Mouse (Mus musculus): ENCODE data around the gene Hoxd4.

Hoxd4 gene

GRCm38 (mm10) chr2:74692808-74693431 is 18.8 kb upstream of the Hoxd4 start:
- no peak for DNase-seq (ENCODE audit: low spot score in 2 of 2)

- no peak for DNase-seq (ENCODE audit: low spot score in 2 of 2)
Observed at GRCm38 (mm10) chr2:74693432-74693827, 18.3 kb upstream of the Hoxd4 start.

- DNase-seq (ENCODE audit: low spot score in 2 of 2): no peak
Observed at GRCm38 (mm10) chr2:74694066-74694465, 17.7 kb upstream of the Hoxd4 start.

- no peak for DNase-seq (ENCODE audit: low spot score in 2 of 2)
Observed at GRCm38 (mm10) chr2:74695383-74695782, 16.3 kb upstream of the Hoxd4 start.

GRCm38 (mm10) chr2:74695813-74696430 is 15.8 kb upstream of the Hoxd4 start:
- no peak for DNase-seq (ENCODE audit: low spot score in 2 of 2)

GRCm38 (mm10) chr2:74696442-74697335 is 15.0 kb upstream of the Hoxd4 start:
- no peak for DNase-seq (ENCODE audit: low spot score in 2 of 2)

- peak in 1 of 2 experiments; percentile 61 for DNase-seq (ENCODE audit: low spot score in 2 of 2)
Observed at GRCm38 (mm10) chr2:74697567-74698121, 14.1 kb upstream of the Hoxd4 start, which contains the start of gene Hoxd9. TSS of gene Hoxd9 (plus strand) at chr2:74697727.

- no peak for DNase-seq (ENCODE audit: low spot score in 2 of 2)
Observed at GRCm38 (mm10) chr2:74698201-74699052, 13.3 kb upstream of the Hoxd4 start.

GRCm38 (mm10) chr2:74699053-74699430 is 12.7 kb upstream of the Hoxd4 start:
- DNase-seq (ENCODE audit: low spot score in 2 of 2): no peak

- DNase-seq (ENCODE audit: low spot score in 2 of 2): no peak
Observed at GRCm38 (mm10) chr2:74699664-74700545, 11.8 kb upstream of the Hoxd4 start.

GRCm38 (mm10) chr2:74700546-74701112 is 11.1 kb upstream of the Hoxd4 start:
- DNase-seq (ENCODE audit: low spot score in 2 of 2): no peak

GRCm38 (mm10) chr2:74701949-74702819 is 9.5 kb upstream of the Hoxd4 start:
- peak in 1 of 2 experiments; percentile 54 for DNase-seq (ENCODE audit: low spot score in 2 of 2)

- no peak for DNase-seq (ENCODE audit: low spot score in 2 of 2)
Observed at GRCm38 (mm10) chr2:74702820-74703219, 8.9 kb upstream of the Hoxd4 start.

GRCm38 (mm10) chr2:74703317-74703716 is 8.4 kb upstream of the Hoxd4 start:
- no peak for DNase-seq (ENCODE audit: low spot score in 2 of 2)

- DNase-seq (ENCODE audit: low spot score in 2 of 2): no peak
Observed at GRCm38 (mm10) chr2:74703720-74704392, 7.9 kb upstream of the Hoxd4 start.

GRCm38 (mm10) chr2:74704393-74704998 is 7.2 kb upstream of the Hoxd4 start, which contains the start of gene Hoxd8:
TSS of gene Hoxd8 (plus strand) at chr2:74704615.
- DNase-seq (ENCODE audit: low spot score in 2 of 2): no peak

- no peak for DNase-seq (ENCODE audit: low spot score in 2 of 2)
Observed at GRCm38 (mm10) chr2:74704999-74705466, 6.7 kb upstream of the Hoxd4 start.

All from heart, adult 9 months (tissue).